Mouse (Mus musculus): Measurements from ENCODE around the gene Fgfr2.

Fgfr2 gene

GRCm38 (mm10) chr7:130578066-130578465 lies 2545.1 kb downstream of the Fgfr2 start:
- DNase-seq = no peak

- DNase-seq = no peak
Measured at GRCm38 (mm10) chr7:130577388-130578003, 2545.7 kb downstream of the Fgfr2 start, which contains the start of gene Tacc2. Tacc2 (plus strand) TSS chr7:130577438.

- no peak for DNase-seq
Measured at GRCm38 (mm10) chr7:130576981-130577380, 2546.2 kb downstream of the Fgfr2 start.

- peak; percentile 43 for DNase-seq
Measured at GRCm38 (mm10) chr7:130574211-130574991, 2548.7 kb downstream of the Fgfr2 start.

- no peak for DNase-seq
Measured at GRCm38 (mm10) chr7:130573746-130574145, 2549.4 kb downstream of the Fgfr2 start.

- no peak for DNase-seq
Measured at GRCm38 (mm10) chr7:130572821-130573220, 2550.3 kb downstream of the Fgfr2 start, which contains the start of gene Nsmce4a. Nsmce4a (minus strand) TSS chr7:130573118.

- no peak for DNase-seq
Measured at GRCm38 (mm10) chr7:130570472-130570871, 2552.7 kb downstream of the Fgfr2 start.

GRCm38 (mm10) chr7:130568783-130569436 lies 2554.2 kb downstream of the Fgfr2 start:
- no peak for DNase-seq

- no peak for DNase-seq
Measured at GRCm38 (mm10) chr7:130564596-130564995, 2558.6 kb downstream of the Fgfr2 start.

GRCm38 (mm10) chr7:130563880-130564279 lies 2559.3 kb downstream of the Fgfr2 start:
- DNase-seq = no peak

- no peak for DNase-seq
Measured at GRCm38 (mm10) chr7:130563276-130563675, 2559.9 kb downstream of the Fgfr2 start.

GRCm38 (mm10) chr7:130560933-130561332 lies 2562.2 kb downstream of the Fgfr2 start:
- no peak for DNase-seq

- no peak for DNase-seq
Measured at GRCm38 (mm10) chr7:130558592-130558991, 2564.6 kb downstream of the Fgfr2 start.

- peak; percentile 46 for DNase-seq
Measured at GRCm38 (mm10) chr7:130555597-130555996, 2567.6 kb downstream of the Fgfr2 start.

- DNase-seq = peak; percentile 82
Measured at GRCm38 (mm10) chr7:130553321-130553720, 2569.8 kb downstream of the Fgfr2 start.

GRCm38 (mm10) chr7:130552780-130553179 lies 2570.4 kb downstream of the Fgfr2 start:
- peak; percentile 86 for DNase-seq

- DNase-seq = peak; percentile 55
Measured at GRCm38 (mm10) chr7:130547635-130548175, 2575.4 kb downstream of the Fgfr2 start.

GRCm38 (mm10) chr7:130546791-130547484 lies 2576.2 kb downstream of the Fgfr2 start:
- peak; percentile 91 for DNase-seq

- DNase-seq = no peak
Measured at GRCm38 (mm10) chr7:130546421-130546790, 2576.7 kb downstream of the Fgfr2 start.

GRCm38 (mm10) chr7:130545893-130546292 lies 2577.3 kb downstream of the Fgfr2 start:
- DNase-seq = no peak

GRCm38 (mm10) chr7:130545401-130545800 lies 2577.7 kb downstream of the Fgfr2 start:
- no peak for DNase-seq

- no peak for DNase-seq
Measured at GRCm38 (mm10) chr7:130543181-130543580, 2580.0 kb downstream of the Fgfr2 start.

GRCm38 (mm10) chr7:130540176-130540575 lies 2583.0 kb downstream of the Fgfr2 start:
- DNase-seq = no peak

Data from cerebellum, adult 9-10 months (tissue).